Mouse (Mus musculus) ES-Bruce4 (cell line): ENCODE measurements around the gene Fkbp10. TPM values are rescaled to one million over a fixed set of nuclear protein-coding genes. Genes with fewer than 3 reads are reported as not detected.

ENCODE experiments used
- H3K27ac ChIP-seq: 2 replicates; pipeline ENCODE4 v1.5.1; 2012; ENCODE audit warnings: low read length, inconsistent platforms; ENCODE audit not compliant: insufficient read depth
- H3K27me3 ChIP-seq: 2 replicates; pipeline ENCODE4 v1.6.1; 2012; ENCODE audit warnings: mild to moderate bottlenecking, low read length, inconsistent platforms; ENCODE audit not compliant: control insufficient read depth, poor library complexity, insufficient read depth, severe bottlenecking
- H3K36me3 ChIP-seq: 2 replicates; pipeline ENCODE4 v1.6.1; 2012; ENCODE audit warnings: inconsistent platforms, mild to moderate bottlenecking, low read length, moderate library complexity; ENCODE audit not compliant: control insufficient read depth, poor library complexity, insufficient read depth, severe bottlenecking
- H3K4me1 ChIP-seq: one replicate; pipeline ENCODE4 v1.8.1; 2011; ENCODE audit warnings: low read length; ENCODE audit not compliant: control insufficient read depth, insufficient read depth
- H3K4me3 ChIP-seq: 2 replicates; pipeline ENCODE4 v1.5.1; 2011; ENCODE audit warnings: low read depth, mild to moderate bottlenecking, low read length
- H3K9ac ChIP-seq: 2 replicates; pipeline ENCODE4 v1.6.1; 2012; ENCODE audit warnings: low read depth, mild to moderate bottlenecking, inconsistent platforms; ENCODE audit not compliant: poor library complexity, severe bottlenecking
- H3K9me3 ChIP-seq: replicated peaks from 2 replicates; pipeline ENCODE4 v1.6.1; 2012; ENCODE audit warnings: mild to moderate bottlenecking, low read length, inconsistent platforms; ENCODE audit not compliant: control insufficient read depth, poor library complexity, insufficient read depth, severe bottlenecking
- CTCF ChIP-seq: IDR thresholded peaks from one replicate; pipeline ENCODE4 v1.8.1; 2011; ENCODE audit warnings: low read depth, low read length
- EP300 ChIP-seq: IDR thresholded peaks from 2 replicates; pipeline ENCODE4 v1.6.1; 2011; ENCODE audit warnings: low read depth, low read length; ENCODE audit not compliant: insufficient read depth
- POLR2A ChIP-seq: IDR thresholded peaks from one replicate; pipeline ENCODE4 v1.8.1; 2011; ENCODE audit warnings: low read length; ENCODE audit not compliant: insufficient read depth
- polyA plus RNA-seq: library from polyadenylated mRNA; stranded (reverse); fragments of >200 nt; gene quantifications from 2 replicates; pipeline ENCODE4 v1.2.4, GENCODE M21; 2011; ENCODE audit warnings: low read depth; ENCODE audit not compliant: missing spikeins, insufficient read depth, insufficient read length

Fkbp10 gene
- polyA plus RNA-seq, 1 experiment: 22.5 TPM

GRCm38 (mm10) chr11:100385016-100385415 is 30.5 kb upstream of the Fkbp10 start:
- H3K36me3 ChIP-seq: peaks cover 8% of the 10 kb centered on the region; the same call in 1 of the 2 replicates
- peaks cover 16% of the 10 kb centered on the region for H3K4me1 ChIP-seq
- H3K27ac ChIP-seq: peak overlapping the region; percentile 83
- no peak overlapping the region for H3K4me3 ChIP-seq
- no peaks in the 10 kb centered on the region for H3K27me3 ChIP-seq
- no peak overlapping the region for H3K9ac ChIP-seq
- TF ChIP-seq EP300 (no peak), CTCF (no peak), POLR2A (no peak)
- no peaks in the 10 kb centered on the region for H3K9me3 ChIP-seq

GRCm38 (mm10) chr11:100386586-100386985 is 28.9 kb upstream of the Fkbp10 start:
- no peak for TF ChIP-seq POLR2A
- no peak for TF ChIP-seq CTCF
- TF ChIP-seq EP300: peak; percentile 90

GRCm38 (mm10) chr11:100387111-100387510 is 28.4 kb upstream of the Fkbp10 start:
- TF ChIP-seq POLR2A (no peak), CTCF (no peak), EP300 (no peak)
- H3K4me1 ChIP-seq: peaks cover 21% of the 10 kb centered on the region

More at GRCm38 (mm10) chr11:100386586-100386985, 28.9 kb upstream of the Fkbp10 start:
- H3K27ac ChIP-seq: peak overlapping the region; percentile 95
- no peak overlapping the region for H3K4me3 ChIP-seq
- H3K36me3 ChIP-seq: 0 out of 2 replicates have a peak, but pooled peaks cover 4% of the 10 kb centered on the region
- no peaks in the 10 kb centered on the region for H3K9me3 ChIP-seq
- H3K27me3 ChIP-seq: no peaks in the 10 kb centered on the region
- H3K9ac ChIP-seq: no peak overlapping the region
- H3K4me1 ChIP-seq: peaks cover 21% of the 10 kb centered on the region

GRCm38 (mm10) chr11:100387589-100388375 is 27.7 kb upstream of the Fkbp10 start:
- Histone ChIP-seq H3K4me3 (no peak overlapping the region), H3K9ac (peak overlapping the region; percentile 35)
- TF ChIP-seq CTCF (no peak), POLR2A (no peak), EP300 (0 out of 2 replicates have a peak, but pooled peaks have one; percentile 47)

More at GRCm38 (mm10) chr11:100387111-100387510, 28.4 kb upstream of the Fkbp10 start:
- Histone ChIP-seq H3K9ac (0 out of 2 replicates have a peak overlapping the region, but pooled peaks have one; percentile 2), H3K27me3 (no peaks in the 10 kb centered on the region), H3K9me3 (no peaks in the 10 kb centered on the region), H3K4me3 (no peak overlapping the region), H3K36me3 (0 out of 2 replicates have a peak, but pooled peaks cover 4% of the 10 kb centered on the region), H3K27ac (peak overlapping the region; percentile 95)

GRCm38 (mm10) chr11:100388588-100388987 is 26.9 kb upstream of the Fkbp10 start:
- H3K36me3 ChIP-seq: 0 out of 2 replicates have a peak, but pooled peaks cover 4% of the 10 kb centered on the region
- H3K9me3 ChIP-seq: no peaks in the 10 kb centered on the region
- H3K9ac ChIP-seq: peak overlapping the region; percentile 35
- TF ChIP-seq POLR2A: no peak
- no peak for TF ChIP-seq EP300
- TF ChIP-seq CTCF: no peak
- H3K27ac ChIP-seq: peak overlapping the region; percentile 88
- H3K4me1 ChIP-seq: peaks cover 29% of the 10 kb centered on the region
- peak overlapping the region; percentile 3; the same call in 1 of the 2 replicates for H3K4me3 ChIP-seq
- no peaks in the 10 kb centered on the region for H3K27me3 ChIP-seq

More at GRCm38 (mm10) chr11:100387589-100388375, 27.7 kb upstream of the Fkbp10 start:
- 0 out of 2 replicates have a peak, but pooled peaks cover 4% of the 10 kb centered on the region for H3K36me3 ChIP-seq
- H3K4me1 ChIP-seq: peaks cover 26% of the 10 kb centered on the region
- H3K9me3 ChIP-seq: no peaks in the 10 kb centered on the region
- peak overlapping the region; percentile 95 for H3K27ac ChIP-seq
- H3K27me3 ChIP-seq: no peaks in the 10 kb centered on the region

- Histone ChIP-seq H3K27me3 (no peaks in the 10 kb centered on the region), H3K36me3 (no peaks in the 10 kb centered on the region), H3K4me1 (peaks cover 26% of the 10 kb centered on the region), H3K27ac (peak overlapping the region; percentile 88), H3K4me3 (no peak overlapping the region), H3K9me3 (no peaks in the 10 kb centered on the region), H3K9ac (no peak overlapping the region)
- TF ChIP-seq CTCF: no peak
- TF ChIP-seq POLR2A: no peak
- TF ChIP-seq EP300: peak; percentile 88
Observed at GRCm38 (mm10) chr11:100389931-100390445, 25.5 kb upstream of the Fkbp10 start.
